Mouse (Mus musculus) adrenal gland, adult 10 weeks (tissue): ENCODE data around the gene Olfr934. TPM values are rescaled to one million over a fixed set of nuclear protein-coding genes. Genes with fewer than 3 reads are reported as not detected.

Experiments
- polyA plus RNA-seq: library from polyadenylated mRNA; stranded (reverse); fragments of 350-450 nt; fragmentation: Illumina TruSeq; extraction: RNeasy Lipid Tissue Mini Kit (QIAGEN cat#74804); gene quantifications from one replicate; pipeline ENCODE4 v1.2.3, GENCODE M21; 2014; ENCODE audit warnings: low read depth, low replicate concordance

Olfr934 gene
- not detected for polyA plus RNA-seq

DNA sequence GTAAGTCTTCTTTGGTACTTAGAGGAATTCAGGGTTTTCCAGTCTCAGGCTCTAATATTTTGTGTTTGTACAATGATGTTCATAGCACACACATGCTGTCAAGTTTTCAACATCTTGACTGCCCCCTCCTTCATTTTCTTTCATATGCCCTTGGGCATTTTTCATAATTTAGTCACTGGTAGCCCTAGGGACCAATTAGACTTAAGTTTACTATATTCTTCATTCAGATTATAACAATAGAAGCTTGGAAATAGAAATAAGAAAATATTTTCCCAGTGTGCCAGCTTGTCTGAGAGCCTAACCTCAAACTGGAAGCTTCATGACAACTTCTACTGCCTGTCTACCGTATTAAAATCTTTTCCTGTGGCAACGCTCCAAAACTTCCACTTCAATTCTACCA lies at the start of gene Olfr934:
Gene Olfr934, minus strand, starts transcription at position 101 of the 400 bp plus-strand sequence.

DNA sequence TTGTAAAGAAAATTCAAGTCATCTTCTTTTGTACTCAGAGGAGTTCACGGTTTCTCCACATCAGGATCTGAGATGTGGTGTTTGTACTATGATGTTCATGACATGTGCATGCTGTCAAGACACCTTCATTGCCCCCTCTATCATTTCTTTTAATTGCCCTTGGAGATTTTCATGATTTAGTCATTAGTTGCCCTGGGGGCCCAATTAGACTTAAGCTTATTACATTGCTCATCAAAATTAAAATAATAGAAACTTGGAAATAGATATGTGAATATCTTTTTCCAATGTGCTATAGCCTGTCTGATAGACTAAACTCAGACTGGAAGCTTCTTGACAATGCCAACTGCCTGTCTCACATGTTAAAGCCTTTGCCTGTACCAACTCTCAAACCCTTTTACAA lies 35.2 kb upstream of the Olfr934 start, which contains the start of gene Olfr146:
Gene Olfr146, minus strand, starts transcription at position 101 of the 400 bp plus-strand sequence.

DNA sequence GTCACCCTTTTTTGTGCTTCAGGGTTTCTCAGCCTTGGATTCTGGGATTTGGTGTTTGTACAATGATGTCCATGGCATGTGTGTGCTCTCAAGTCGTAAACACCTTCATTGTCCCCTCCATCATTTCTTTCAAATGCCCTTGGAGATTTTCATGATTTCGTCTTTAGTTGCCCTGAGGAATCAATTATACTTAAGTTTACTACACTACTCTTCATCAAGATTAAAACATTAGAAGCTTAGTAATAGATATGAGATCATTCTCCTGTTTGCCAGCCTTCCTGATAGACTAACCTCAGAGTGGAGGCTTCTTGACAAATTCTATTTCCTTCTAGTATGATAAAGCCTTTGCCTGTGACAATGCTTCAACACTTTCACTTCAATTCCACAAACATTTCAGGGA lies 11.5 kb upstream of the Olfr934 start, which contains the start of gene Olfr935:
Gene Olfr935, minus strand, starts transcription at position 101 of the 400 bp plus-strand sequence.

DNA sequence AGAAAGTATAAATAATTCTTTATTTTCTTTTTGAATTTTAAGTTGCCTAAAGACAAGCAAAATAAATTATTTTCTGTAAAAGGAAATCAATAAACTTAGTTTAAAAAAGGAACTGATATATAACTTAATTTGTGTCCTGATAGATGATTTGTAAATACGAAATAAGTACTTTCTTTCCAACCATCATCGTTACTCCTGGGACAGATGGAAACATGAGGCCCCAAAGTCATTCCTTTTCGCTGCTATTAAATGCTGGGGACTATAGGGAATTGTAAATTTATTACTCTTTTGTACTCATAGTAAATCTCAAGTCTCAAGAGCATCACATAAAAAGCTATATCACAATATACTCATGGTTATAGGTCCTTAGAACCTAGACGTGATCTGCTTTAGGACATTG lies 16.1 kb downstream of the Olfr934 start, which contains the start of gene Olfr933:
Gene Olfr933, plus strand, starts transcription at position 301 of the 400 bp plus-strand sequence.

Other genes starting within 250 kb of the Olfr934 start
- 2.5 TPM for gene Olfr920, start 236.0 kb downstream of the Olfr934 start, polyA plus RNA-seq
- gene Olfr921, start 215.2 kb downstream of the Olfr934 start, polyA plus RNA-seq: not detected
- not detected for gene Olfr922, start 173.7 kb downstream of the Olfr934 start, polyA plus RNA-seq
- not detected for gene Olfr923, start 161.8 kb downstream of the Olfr934 start, polyA plus RNA-seq
- gene Olfr924, start 143.9 kb downstream of the Olfr934 start, polyA plus RNA-seq: not detected
- not detected for gene Olfr26, start 133.3 kb downstream of the Olfr934 start, polyA plus RNA-seq
- not detected for gene Olfr926, start 111.2 kb downstream of the Olfr934 start, polyA plus RNA-seq
- not detected for gene Olfr930, start 58.5 kb downstream of the Olfr934 start, polyA plus RNA-seq
- gene Olfr933, start 16.0 kb downstream of the Olfr934 start, polyA plus RNA-seq: not detected
- gene Olfr935, start 11.4 kb upstream of the Olfr934 start, polyA plus RNA-seq: not detected
- not detected for gene Olfr146, start 35.1 kb upstream of the Olfr934 start, polyA plus RNA-seq
- not detected for gene Olfr937, start 76.6 kb upstream of the Olfr934 start, polyA plus RNA-seq
- not detected for gene Olfr938, start 90.6 kb upstream of the Olfr934 start, polyA plus RNA-seq
- not detected for gene Olfr27, start 139.8 kb upstream of the Olfr934 start, polyA plus RNA-seq
- not detected for gene Olfr943, start 178.0 kb upstream of the Olfr934 start, polyA plus RNA-seq
- not detected for gene Olfr944, start 213.6 kb upstream of the Olfr934 start, polyA plus RNA-seq